Mouse (Mus musculus) large intestine, adult 2 months (tissue): ENCODE results near the gene Sparc. TPM values are rescaled to one million over a fixed set of nuclear protein-coding genes. Genes with fewer than 3 reads are reported as not detected.
A peak's percentile ranks its signal among the peaks of the same experiment; 100 is the strongest.

ENCODE experiments used
- DNase-seq: peaks from one replicate; pipeline ENCODE4 v3.0.0-alpha.2; 2012; ENCODE audit warnings: low read depth, low spot score
- WGBS: fragments of 180-500 bp; shearing (Covaris S2); methylation state at CpG from one replicate; pipeline ENCODE4 v1.1.7; 2018; 5-methylcytosine and 5-hydroxymethylcytosine counted together
- polyA plus RNA-seq: library from polyadenylated mRNA; depleted of rRNA; stranded (reverse); fragments of >200 nt; gene quantifications from 2 replicates; pipeline ENCODE4 v1.2.3, GENCODE M21; 2012

Gene Sparc
- polyA plus RNA-seq, 1 experiment = 450 TPM

DNA sequence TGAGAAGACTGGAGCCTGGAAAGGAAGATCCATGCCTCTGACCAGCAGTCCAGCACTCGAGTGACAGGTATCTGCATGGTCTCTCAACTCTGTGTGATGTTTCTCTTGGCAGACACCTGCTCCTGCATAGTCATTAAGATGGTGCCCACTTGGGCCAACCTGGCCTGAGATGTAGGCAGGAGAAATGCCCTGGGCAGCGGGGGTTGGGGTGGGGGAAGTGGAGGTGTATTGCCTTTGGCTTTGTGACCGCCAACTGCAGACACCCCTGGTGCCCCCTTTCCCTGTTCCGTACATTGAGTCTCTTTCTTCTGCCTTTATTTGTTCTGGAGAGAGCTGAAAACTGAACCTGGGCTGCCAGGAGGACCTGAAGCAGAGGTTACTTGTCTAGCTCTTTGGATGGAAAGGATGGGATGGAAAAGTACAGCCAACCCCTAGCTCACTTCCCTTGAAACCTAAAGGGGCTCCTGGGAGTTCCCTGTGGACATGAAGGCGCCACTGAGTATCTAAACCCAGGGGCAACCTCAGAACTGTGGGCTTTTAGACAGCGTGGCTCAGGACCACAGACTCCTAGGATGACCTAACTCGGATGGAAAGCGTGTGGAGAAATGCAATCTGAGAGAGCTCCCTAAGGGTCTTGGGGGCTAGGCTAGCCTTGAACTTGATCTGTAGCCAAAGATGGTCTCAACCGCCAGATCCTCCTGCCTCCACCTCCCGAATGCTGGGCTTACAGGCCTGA lies 10.1 kb downstream of the Sparc start:
- 83% methylated on average over 10 of the region's 10 CpGs for WGBS
- DNase-seq = no peak

DNA sequence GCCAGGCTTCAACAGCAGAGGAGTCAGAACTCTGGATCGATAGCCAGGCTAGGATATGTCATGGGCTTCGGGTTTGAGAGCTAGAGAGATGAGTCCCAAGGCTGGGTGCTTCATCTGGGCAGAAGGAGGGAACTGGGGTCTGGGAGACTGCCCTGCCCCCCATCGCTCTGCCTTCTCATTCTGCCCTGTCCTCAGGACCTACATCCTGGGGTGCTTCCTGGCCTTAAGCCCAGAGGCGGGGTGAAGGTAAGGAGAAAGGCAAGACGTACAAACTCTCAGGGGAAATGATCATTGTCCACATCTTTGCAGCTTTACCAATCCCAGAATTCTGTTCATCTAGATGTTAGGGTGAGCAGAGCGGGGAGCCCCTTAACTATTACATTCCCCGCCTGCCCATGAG lies 10.9 kb downstream of the Sparc start:
- DNase-seq = no peak
- WGBS = 72% methylated on average over 7 of the region's 7 CpGs

DNA sequence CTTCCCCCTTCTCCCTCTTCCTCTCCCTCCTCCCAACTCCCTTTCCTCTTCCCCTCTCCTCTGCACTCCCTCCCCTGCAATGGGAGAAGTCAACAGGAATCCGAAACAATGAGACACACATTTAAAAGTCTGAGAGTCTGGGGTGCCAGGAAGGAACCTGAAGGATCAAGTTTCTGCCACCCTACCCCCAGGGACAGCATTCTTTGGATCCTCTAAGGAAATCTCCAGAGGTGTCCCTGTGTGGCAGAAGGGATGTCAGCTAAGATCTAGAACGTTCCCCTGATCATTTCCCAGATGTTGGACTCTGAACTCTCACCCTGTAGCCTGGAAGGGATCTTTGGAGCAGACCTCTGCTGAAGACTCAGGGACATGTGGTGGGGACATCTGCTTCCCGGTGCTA lies 12.5 kb downstream of the Sparc start:
- no peak for DNase-seq
- WGBS = 49% methylated on average over 3 of the region's 3 CpGs

DNA sequence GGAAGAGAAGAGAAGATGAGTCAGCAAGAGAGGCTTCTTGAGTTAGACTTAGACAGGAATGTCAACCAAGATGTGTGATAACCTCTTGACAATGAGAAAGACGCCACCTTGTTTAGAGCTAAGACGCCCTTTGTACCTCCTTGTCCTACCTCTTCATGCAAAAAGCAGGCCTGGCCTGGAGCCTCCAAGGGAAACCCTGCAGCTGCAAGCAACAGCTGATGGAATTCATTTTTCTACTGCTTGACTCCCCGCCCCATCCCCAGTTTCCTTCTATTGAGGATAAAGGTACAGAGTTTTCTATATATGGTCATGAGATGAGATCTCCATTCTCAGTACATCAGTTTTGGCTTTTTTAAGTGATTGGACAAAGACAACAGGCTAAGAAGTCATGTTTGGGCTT lies 13.0 kb downstream of the Sparc start:
- DNase-seq = no peak
- WGBS = 55% methylated on average over 3 of the region's 3 CpGs

DNA sequence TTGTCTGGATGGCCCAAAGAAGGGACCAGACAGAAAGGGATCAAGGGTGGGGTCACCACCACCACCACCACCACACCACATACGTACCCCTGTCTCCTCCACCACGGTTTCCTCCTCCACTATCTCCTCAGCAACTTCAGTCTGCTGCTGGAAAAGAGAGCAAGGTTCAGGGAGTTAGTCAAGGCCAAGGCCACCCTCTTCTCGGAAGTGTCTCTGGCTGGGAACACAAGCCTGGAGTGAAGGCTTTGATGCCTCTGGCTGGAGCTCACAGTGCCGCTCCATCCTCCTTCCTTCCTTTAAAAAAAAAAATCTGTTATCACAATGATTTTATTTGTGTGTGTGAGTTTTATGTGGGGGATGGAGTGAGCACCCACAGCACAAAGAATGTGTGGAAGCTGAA lies 15.8 kb downstream of the Sparc start:
- 80% methylated on average over 4 of the region's 4 CpGs for WGBS
- no peak for DNase-seq

DNA sequence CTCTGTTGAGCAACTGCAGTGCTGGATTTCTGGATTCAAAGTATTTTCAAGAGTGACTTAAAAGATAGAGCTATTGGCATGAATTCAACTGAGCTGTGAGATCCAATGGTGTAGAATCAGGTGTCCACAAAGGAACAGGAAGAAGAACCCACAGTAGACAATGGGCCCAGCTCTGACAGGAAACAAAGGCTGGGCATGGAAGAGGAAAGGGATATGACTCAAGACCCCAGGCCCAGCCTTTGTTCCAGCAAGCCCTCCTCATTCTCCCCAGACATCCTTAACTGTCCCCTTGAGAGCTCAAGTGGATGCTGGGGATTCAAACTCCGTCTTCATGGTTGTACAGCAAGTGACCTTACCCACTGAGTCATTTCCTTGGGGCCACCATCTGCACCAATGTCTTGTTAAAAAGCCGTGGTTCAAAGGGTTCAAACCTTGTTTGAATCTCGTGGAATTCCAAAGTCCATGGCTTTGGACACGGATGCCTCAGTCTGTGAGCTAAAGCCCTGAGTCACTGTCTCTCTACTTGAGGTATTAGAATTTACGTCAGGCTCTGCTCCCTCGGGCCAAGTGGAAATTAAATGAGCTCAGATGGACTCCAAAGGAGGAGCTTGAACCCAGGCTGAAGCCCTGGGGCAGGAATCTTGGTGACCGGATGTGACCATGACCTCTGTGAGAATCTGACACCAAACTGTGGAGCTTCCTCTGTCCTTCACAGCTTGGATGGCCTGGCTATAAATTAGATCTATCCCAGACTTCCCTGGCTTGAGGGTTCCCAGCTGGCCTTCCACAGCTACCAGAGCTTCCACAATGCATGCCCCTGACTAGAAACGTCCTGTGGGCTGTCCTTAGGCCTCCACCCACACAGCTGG lies 17.1 kb downstream of the Sparc start:
- no peak for DNase-seq
- 39% methylated on average over 8 of the region's 8 CpGs for WGBS

DNA sequence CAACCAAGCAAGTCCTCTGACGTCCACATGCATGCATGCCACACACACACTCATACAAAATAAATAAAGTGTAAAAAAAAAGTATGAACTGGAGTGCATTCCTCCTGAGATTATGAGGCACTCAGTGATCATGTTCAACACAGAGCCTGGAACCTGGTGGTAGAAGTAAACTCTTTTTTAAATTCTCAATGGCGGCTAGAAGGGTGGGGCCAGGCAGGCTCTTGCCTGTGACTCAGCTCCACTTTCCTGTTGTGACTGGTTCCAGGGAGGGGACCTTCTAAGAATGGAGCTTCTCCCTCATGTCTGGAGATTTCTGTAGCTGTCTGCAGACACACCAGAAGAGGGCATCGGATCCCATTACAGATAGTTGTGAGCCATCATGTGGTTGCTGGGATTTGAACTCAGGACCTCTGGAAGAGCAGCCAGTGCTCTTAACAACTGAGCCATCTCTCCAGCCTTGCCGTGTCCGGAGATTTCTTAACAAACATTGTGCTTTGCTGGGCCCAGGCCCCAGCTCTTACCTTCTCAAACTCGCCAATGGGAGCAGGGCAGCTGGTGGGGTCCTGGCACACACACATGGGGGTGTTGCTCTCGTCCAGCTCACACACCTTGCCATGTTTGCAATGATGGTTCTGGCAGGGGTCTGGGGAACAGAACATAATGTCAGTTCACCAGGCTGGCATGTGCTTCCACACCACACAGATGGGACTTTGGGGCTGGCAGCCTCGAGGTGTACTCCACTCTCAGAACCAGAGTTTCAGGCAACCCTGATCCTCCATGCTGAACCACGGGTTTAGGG lies 18.1 kb downstream of the Sparc start:
- 73% methylated on average over 9 of the region's 9 CpGs for WGBS
- DNase-seq = no peak

DNA sequence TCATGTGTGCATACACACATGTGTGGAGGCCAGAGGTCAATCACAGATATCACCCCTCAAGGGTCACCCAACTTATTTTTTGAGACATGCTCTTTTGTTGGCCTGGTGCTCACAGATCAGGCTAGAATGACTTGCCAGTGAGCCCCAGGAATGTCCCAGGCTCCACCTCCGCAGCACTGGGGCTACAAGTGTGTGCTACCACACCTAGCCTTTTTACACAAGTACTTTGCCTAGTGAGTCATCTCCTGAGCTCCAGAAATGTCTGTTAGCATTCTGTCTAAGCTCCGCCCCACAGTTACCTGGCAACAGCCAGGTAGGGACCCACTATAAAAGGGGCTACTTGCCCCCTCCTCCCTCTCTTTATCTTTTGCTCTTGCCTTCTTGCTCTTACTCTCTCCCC lies 22.1 kb downstream of the Sparc start:
- 39% methylated on average over 2 of the region's 2 CpGs for WGBS

DNA sequence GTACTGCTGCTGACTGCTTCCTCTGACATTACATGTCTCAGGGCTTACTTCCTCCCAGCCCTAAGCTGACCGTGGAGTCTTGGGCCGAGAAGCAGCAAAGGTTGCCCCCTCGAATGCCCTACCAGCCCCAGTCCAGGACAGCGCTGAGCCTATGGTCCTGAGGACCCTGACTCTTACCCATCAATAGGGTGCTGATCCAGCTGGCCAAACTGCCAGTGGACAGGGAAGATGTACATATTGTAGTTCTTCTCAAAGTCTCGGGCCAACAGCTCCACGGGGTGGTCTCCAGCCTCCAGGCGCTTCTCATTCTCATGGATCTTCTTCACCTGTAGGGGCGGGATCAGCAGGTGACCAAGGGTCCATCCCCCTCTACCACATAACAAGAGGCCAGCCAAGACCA lies 24.6 kb downstream of the Sparc start:
- WGBS = 87% methylated on average over 8 of the region's 8 CpGs
- DNase-seq = no peak

More for the DNA sequence above, 22.1 kb downstream of the Sparc start:
- DNase-seq = no peak

DNA sequence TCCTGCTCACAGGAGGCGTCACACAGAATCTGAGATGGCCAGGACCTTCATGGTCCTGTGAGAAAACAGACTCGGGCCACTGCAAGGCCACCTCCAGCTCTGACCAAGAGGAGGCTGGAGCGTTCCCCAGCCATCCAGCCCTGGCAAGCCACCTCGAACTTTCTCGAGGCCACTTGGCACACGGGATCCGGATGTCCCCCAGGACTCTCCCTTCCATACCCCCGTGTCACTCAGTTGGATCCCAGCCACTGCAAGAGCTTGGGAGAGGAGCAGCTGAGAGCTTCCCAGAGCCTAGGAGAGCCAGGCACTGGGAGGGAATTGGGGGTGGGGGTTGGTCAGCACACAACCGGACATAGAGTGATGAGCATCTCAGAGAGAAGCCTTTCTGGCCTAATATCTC lies 25.5 kb downstream of the Sparc start:
- DNase-seq = no peak
- 77% methylated on average over 9 of the region's 9 CpGs for WGBS

DNA sequence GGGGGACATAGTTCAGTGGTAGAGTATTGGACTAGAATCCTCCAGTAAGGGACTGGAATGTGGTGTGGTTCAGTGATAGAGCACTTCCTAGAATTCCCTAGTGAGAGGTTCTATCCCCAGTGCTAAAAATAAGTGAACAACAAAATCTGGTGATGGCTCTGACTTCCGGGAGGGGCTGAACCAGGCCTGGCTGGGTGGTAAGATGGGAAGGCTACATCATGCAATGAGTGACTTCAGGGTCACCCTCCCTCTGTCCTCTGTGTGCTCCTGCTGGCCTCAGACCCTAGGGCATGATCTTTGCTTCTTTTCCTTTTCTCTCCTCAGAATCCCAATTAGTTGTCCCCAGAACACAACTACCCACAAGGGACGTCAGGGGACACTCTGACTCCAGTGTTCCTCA lies 25.9 kb downstream of the Sparc start:
- 80% methylated on average over 2 of the region's 2 CpGs for WGBS
- DNase-seq = no peak

DNA sequence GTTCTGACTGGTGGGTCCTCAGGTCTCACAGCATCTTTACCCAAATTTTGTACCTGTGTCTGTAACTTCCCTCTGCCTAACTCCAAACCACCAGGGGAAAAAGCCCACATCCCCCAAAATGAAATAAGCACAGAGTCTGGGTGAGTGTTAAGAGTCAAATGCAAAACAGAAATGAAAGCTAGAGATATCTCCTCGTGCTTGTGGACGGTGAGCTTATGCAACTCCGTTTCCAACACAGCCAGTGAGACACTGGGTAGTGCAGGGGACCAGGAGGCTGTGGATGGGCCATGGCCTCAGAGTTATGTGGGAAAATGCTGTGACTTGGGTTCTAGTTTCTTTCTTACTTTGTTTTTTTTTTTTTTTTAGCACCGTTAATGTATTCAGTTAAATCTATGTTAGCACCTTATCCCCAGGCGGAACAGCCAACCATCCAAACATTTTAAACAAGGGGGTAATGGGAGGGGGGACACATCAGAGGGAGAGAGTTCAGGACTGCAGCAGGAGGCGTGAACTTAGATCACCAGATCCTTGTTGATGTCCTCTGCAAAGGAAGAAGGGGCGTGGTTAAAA lies 27.8 kb downstream of the Sparc start:
- WGBS = 69% methylated on average over 7 of the region's 7 CpGs
- DNase-seq = no peak

DNA sequence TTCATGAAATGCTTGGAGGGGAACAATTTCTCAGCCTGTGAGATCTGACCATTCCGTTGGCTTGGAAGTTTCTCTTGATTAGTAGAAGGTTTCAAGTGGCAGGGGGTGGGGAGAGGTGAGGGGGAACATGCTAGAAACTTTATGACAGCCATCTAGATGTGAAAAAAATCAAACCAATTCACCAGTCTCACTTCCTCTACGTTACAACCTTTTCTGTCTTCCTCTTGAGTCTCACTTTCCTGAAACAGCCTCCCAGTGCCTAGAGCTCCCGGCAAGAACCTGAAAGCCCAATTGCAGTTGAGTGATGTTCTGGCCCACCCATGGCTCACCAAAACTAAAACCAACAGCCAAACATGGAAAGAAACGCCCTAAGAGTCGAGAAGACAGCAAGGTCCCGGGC lies 28.4 kb downstream of the Sparc start:
- 48% methylated on average over 6 of the region's 6 CpGs for WGBS
- no peak for DNase-seq

DNA sequence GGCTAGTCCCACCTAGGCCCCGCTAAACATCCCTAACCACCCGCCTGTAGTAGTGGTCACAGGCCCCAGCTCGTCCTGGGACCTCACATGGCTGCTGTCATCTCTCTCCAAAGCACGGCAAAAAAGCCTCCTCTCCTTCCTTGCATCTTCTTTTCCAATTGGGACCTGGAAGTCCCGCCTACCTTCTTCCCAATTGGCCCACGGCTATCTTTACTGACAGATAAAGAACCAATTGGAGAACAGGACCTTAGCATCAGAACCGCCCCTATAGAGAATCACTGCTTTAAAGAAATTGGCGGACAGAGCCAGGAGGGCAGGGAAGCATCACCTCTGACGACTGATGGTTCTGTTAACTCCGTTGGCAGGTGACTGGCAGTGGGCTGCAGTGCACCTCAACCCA lies 30.5 kb downstream of the Sparc start:
- no peak for DNase-seq
- 47% methylated on average over 10 of the region's 10 CpGs for WGBS

DNA sequence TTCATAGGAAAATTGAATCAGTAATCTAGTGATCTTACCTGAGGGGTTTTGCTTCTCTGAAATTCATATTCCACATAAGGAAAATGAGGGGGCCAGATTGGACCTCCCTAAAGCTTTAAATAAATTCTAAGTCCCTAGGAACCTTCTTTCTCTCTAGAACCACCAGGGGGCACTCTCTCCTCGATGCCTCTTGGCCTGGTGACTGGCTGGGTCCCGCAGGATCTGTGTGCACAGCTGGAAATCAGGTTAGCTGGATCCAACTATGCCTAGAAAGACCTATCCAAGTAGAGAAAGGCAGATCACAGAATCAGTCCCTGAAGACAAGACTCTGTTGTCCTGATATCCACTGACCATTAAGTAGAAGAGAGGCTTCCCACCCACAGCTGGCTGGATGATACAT lies 33.2 kb downstream of the Sparc start:
- DNase-seq = peak; percentile 63

DNA sequence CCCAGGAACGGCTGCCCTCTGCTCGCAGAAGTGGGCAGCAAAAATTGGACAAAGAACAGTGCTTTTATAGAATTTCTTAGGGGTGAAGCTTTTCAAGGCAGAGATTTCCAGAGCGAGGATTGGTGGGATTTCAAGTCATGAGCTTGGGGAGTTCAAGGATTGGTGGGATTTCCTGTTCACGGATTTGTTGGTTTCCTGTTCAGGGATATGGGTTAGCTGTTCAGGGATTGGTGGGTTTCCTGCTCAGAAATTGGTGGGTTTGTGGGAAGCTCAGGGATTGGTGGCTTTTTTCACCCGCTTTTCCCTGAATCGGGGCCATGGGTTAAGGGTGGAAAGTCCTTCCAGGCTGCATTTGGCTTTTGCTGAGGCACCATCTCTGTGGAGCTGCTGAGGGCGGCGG lies 35.4 kb downstream of the Sparc start:
- no peak for DNase-seq
- WGBS = 48% methylated on average over 8 of the region's 8 CpGs

More for the DNA sequence above, 33.2 kb downstream of the Sparc start:
- 0% methylated on average over 2 of the region's 2 CpGs for WGBS

DNA sequence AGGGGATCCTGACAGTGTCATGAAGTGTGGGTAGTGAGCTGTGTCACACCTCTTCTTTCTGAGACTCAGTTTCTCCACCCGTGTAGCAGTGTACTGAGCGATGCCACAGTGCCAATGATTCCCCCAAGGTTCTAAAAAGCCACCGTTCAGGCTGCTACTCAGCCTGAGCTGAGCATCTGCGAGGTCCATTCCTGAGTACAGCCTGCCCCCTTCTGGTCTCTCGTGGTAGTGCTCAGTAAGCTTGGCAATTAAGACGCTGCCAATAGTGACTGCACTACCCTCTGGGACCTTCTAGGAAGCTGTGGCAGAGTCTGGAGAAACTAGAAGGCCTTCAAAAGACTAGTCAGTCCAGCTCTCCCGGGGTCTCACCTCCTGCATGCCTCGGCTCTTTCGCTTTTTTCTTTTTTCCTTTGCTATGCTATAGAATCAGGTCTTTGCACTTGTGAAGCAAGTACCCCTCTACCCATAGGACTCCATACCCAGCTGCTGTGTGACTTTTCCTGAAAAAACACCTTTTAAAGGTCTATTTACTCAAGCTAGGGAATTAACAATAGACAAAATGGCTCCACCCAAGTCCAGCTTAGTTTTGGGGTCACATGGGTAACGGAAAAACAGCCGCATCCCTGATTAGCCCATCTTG lies 36.4 kb downstream of the Sparc start:
- peak; percentile 42 for DNase-seq
- 12% methylated on average over 11 of the region's 11 CpGs for WGBS

DNA sequence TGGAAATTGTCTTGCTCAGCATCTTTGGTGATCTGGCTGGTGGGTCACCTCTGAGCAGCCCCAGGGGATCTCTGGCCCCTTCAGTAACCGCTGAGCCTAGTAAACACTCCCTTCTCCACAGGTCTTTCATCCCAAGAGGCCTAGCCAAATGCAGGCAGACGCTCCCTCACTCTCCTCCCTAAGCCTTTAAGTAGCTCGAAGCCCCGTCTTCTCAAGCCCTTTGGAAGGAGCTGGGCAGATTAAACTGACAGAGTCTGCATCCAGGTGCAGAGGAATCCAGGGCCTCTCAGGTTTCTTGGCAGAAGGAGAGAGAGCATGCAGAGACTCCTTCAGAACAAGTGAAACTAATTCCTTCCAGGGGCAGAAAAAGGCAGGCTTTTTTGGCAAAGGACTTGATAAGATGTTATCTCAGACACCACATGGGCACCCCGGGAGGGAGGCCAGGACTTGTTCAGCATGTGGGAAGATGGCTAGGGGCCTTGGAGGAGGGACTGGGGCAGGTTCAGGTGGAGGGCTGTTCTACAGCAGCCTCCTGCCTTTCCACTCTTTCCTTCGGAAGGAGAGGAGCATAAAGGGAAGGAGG lies 39.4 kb downstream of the Sparc start:
- DNase-seq = no peak
- 46% methylated on average over 6 of the region's 6 CpGs for WGBS

DNA sequence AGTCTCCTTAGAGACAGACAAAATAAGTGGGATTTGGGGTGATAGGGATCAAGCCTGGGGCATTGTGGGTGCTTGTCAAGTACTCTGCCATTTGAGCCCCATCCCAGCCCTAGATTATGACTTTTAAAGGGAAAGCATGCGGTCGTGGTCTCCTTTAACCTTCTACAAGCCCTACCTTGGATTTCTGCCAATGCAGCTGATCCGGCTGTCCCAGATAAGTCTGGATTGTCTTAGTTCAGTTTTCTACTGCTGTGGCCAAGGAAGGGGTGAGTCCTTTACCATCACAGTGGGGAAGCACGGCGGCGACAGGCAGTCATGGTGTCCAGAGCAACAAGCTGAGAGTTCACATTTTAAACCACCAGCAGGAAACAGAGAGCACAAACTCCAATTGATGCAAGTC lies 42.1 kb downstream of the Sparc start:
- DNase-seq = no peak
- 18% methylated on average over 6 of the region's 6 CpGs for WGBS
